26 mouse cellular contexts compared by ENCODE assay signal in the genomic region with DNA sequence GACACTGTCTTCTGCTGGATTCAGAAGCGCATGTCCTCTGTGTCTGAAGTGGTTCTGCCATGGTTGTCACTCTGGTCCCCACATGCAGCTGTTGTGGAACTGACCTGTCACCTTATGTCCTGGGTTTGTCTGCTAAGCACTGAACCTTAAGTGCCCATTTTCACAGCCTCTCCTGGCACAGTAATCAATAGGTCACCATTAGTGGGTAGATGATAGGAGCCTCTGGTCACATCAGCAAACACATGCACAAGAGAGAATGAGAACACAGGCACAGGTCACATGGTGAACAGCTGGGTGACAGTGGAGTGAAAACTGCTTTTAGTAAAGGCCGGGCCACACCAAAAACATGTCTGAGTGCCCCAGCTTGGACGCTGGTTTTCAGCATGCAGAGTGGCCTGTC. TPM values are rescaled to one million over a fixed set of nuclear protein-coding genes. Genes with fewer than 3 reads are reported as not detected.
DNase-seq lines count a peak whose midpoint lies in the region; ATAC-seq and TF ChIP-seq lines count a peak whose summit lies in the region.
"Had no signal": no experiment of that assay in that cellular context is flagged by ENCODE, and none has a peak within 500 bp of the region (broad histone marks: within the 10 kb centered on the region; RNA-seq: fewer than 3 reads in every experiment).

No protein-coding gene starts in this region.

- H3K9ac ChIP-seq in liver, embryonic 15.5 days = no peak overlapping the region
- H3K9ac ChIP-seq in intestine, postnatal 0 days (ENCODE audit: low read depth, low read length) = no peak overlapping the region
- H3K9ac ChIP-seq: embryonic facial prominence, embryonic 12.5 days; hindbrain, embryonic 12.5 days; limb, embryonic 15.5 days; lung, embryonic 14.5 days had no signal

- H3K4me1 ChIP-seq in kidney, adult 2 months (ENCODE audit: control insufficient read depth, insufficient read depth, low read length) = peaks cover 18% of the 10 kb centered on the region
- peaks cover 20% of the 10 kb centered on the region; the same call in 1 of the 2 replicates for H3K4me1 ChIP-seq in liver, embryonic 15.5 days (replicated peaks)
- H3K4me1 ChIP-seq in intestine, postnatal 0 days (replicated peaks; ENCODE audit: control insufficient read depth, insufficient read depth, low read length) = peaks cover 7% of the 10 kb centered on the region; the same call in 1 of the 2 replicates

- no peaks in the 10 kb centered on the region for H3K27me3 ChIP-seq in kidney, adult 2 months (replicated peaks; ENCODE audit: control insufficient read depth, insufficient read depth, low read length)
- peaks cover 40% of the 10 kb centered on the region for H3K27me3 ChIP-seq in liver, embryonic 15.5 days
- no peaks in the 10 kb centered on the region for H3K27me3 ChIP-seq in intestine, postnatal 0 days (replicated peaks; ENCODE audit: control insufficient read depth, insufficient read depth, low read length)

- peak overlapping the region; percentile 11; the same call in 1 of the 2 replicates for H3K4me2 ChIP-seq in liver, embryonic 15.5 days
- H3K4me2 ChIP-seq in intestine, postnatal 0 days (replicated peaks; ENCODE audit: low read depth) = peak overlapping the region; percentile 95
- H3K4me2 ChIP-seq: embryonic facial prominence, embryonic 12.5 days; heart, embryonic 11.5 days; hindbrain, embryonic 12.5 days; limb, embryonic 15.5 days; lung, embryonic 14.5 days had no signal

- no peak for TF ChIP-seq POLR2A in kidney, adult 2 months (IDR thresholded peaks at IDR 0.05; ENCODE audit: low read depth, low read length)

- H3K27ac ChIP-seq in kidney, adult 2 months (ENCODE audit: insufficient read depth, low read depth, low read length) = no peak overlapping the region
- no peak overlapping the region for H3K27ac ChIP-seq in liver, embryonic 15.5 days (replicated peaks)
- H3K27ac ChIP-seq in intestine, postnatal 0 days (ENCODE audit: low read depth, low read length) = no peak overlapping the region
- H3K27ac ChIP-seq: embryonic facial prominence, embryonic 12.5 days; hindbrain, embryonic 12.5 days; limb, embryonic 10.5 days; limb, embryonic 15.5 days had no signal

- no peak for TF ChIP-seq CTCF in kidney, adult 2 months (conservative IDR thresholded peaks at IDR 0.05; ENCODE audit: insufficient read depth, insufficient read length, low read depth, low read length)
- TF ChIP-seq CTCF in intestine, postnatal 0 days (IDR thresholded peaks at IDR 0.05; ENCODE audit: low read depth) = no peak

- no peak for DNase-seq in kidney, adult 2 months
- no peak for DNase-seq in kidney, postnatal 4 days
- DNase-seq in liver = no peak
- no peak for DNase-seq in right cerebral cortex, postnatal 10 days (ENCODE audit: low spot score in 2 of 2)
- DNase-seq: adrenal gland, adult 2 months; B cell, adult 2 months; cerebellum, adult 11 months; cerebellum, adult 9-10 months; cerebellum, postnatal 36 days; embryo, embryonic 11 days; gastrocnemius, postnatal 36 days; heart, adult 18-20 months; heart, postnatal 36 days; kidney, postnatal 14 days; lung, embryonic 14.5 days; lung, postnatal 14 days; midbrain, embryonic 14.5 days; thymus, postnatal 4 days had no signal

- ATAC-seq in liver, embryonic 15.5 days (ENCODE audit: insufficient read depth) = no peak
- no peak for ATAC-seq in intestine, postnatal 0 days
- ATAC-seq: forebrain, embryonic 14.5 days had no signal

- H3K36me3 ChIP-seq in kidney, adult 2 months (ENCODE audit: control insufficient read depth, insufficient read depth, low read length) = no peaks in the 10 kb centered on the region
- H3K36me3 ChIP-seq in liver, embryonic 15.5 days (replicated peaks) = no peaks in the 10 kb centered on the region
- no peaks in the 10 kb centered on the region for H3K36me3 ChIP-seq in intestine, postnatal 0 days (ENCODE audit: control insufficient read depth, insufficient read depth)
- H3K36me3 ChIP-seq: embryonic facial prominence, embryonic 12.5 days; hindbrain, embryonic 12.5 days; limb, embryonic 10.5 days; limb, embryonic 15.5 days had no signal

- 60% methylated on average over 3 of the region's 3 CpGs for WGBS in kidney, adult 2 months
- 58% methylated on average over 3 of the region's 3 CpGs for WGBS in liver, embryonic 15.5 days (ENCODE audit: insufficient replicate concordance)
- WGBS in intestine, postnatal 0 days = 70% methylated on average over 3 of the region's 3 CpGs

- H3K4me3 ChIP-seq in kidney, adult 2 months (ENCODE audit: insufficient read depth, low read depth, low read length) = peak overlapping the region; percentile 2; the same call in 1 of the 2 replicates
- H3K4me3 ChIP-seq in liver, embryonic 15.5 days (replicated peaks) = no peak overlapping the region; the same call in 1 of the 2 replicates
- no peak overlapping the region for H3K4me3 ChIP-seq in intestine, postnatal 0 days (ENCODE audit: low read depth, low read length)
- H3K4me3 ChIP-seq: embryonic facial prominence, embryonic 12.5 days; hindbrain, embryonic 12.5 days; limb, embryonic 10.5 days; limb, embryonic 15.5 days had no signal

- no peaks in the 10 kb centered on the region for H3K9me3 ChIP-seq in liver, embryonic 15.5 days (replicated peaks)
- H3K9me3 ChIP-seq in intestine, postnatal 0 days (ENCODE audit: control insufficient read depth) = no peaks in the 10 kb centered on the region
- H3K9me3 ChIP-seq: embryonic facial prominence, embryonic 12.5 days; hindbrain, embryonic 12.5 days; limb, embryonic 10.5 days; limb, embryonic 15.5 days had no signal

RNA-seq across cellular contexts. Expression of gene Prkag2, which starts 2.6 kb away (rescaled TPM):
- 29.5 and 36.8 TPM in 2 replicates for polyA plus RNA-seq in kidney, adult 2 months (2012; rRNA removed)
- 3.6 and 3.9 TPM in 2 replicates for polyA plus RNA-seq in liver, embryonic 15.5 days (2015; fragmentation: Nextera tagmentation; extraction: Ambion mirVana)
- polyA plus RNA-seq in intestine, postnatal 0 days (2015; fragmentation: Nextera tagmentation; extraction: Ambion mirVana) = 38.3 and 42.7 TPM in 2 replicates
